Mouse (Mus musculus) R1 (cell line): ENCODE measurements at regions not wholly inside any gene's neighbourhood (a gene's known extent, or its start where the extent isn't known, plus 50 kb on each side); places are given as distances from the start of the nearest gene placed in this dataset.

Experiments used
- DNase-seq: peaks from one replicate; pipeline ENCODE4 v3.0.0-alpha.2; 2018; ENCODE audit warnings: low read depth, low spot score

- no peak for DNase-seq
These were observed 60.9 kb upstream of the Foxa2 start for GRCm38 (mm10) chr2:148107607-148108115.

DNA sequence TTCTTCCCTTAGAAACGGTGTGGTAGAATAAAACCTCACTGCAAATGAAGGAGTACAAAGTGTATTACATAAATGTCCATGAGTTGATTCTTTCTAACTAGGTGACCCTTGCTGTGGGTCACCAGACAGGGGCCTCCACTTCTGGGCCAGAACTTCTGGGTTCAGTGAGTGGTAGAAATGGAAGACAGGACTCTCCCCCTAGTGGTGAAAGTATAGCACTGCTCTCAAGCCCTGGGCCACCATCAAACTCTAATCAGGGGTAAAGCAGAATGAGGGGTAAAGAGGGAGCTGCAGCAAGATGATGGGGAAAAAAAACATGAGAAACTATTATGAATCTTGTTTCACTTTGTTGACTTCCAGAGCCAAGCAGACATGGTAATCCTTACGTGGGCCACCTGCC lies 63.4 kb upstream of the Foxa2 start:
- peak; percentile 25 for DNase-seq

- peak; percentile 41 for DNase-seq
These were observed 65.1 kb upstream of the Foxa2 start for GRCm38 (mm10) chr2:148111889-148112288.

DNA sequence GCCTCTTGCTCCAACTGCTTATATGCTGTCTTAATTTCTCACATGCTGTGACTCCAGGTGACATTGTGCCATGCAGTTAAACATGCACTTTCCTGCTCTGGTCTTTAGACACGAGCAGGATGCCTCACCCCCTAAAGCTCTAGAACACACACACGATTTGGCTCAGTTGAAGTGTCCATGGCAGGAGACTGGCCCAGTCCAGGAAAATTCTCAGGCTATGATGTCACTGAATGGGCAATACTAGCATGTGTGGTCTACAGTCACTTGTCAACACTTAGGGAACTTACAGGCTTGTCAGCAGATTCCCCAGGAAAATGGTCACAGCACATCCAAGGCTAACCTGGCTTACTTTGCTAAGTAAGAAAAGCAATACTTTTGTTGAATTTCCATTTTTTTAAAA lies 66.4 kb upstream of the Foxa2 start:
- DNase-seq = no peak

GRCm38 (mm10) chr2:148114600-148114999 lies 67.8 kb upstream of the Foxa2 start:
- peak; percentile 59 for DNase-seq

- no peak for DNase-seq
These were observed 69.4 kb upstream of the Foxa2 start for GRCm38 (mm10) chr2:148116033-148116790.

GRCm38 (mm10) chr2:148117420-148117819 lies 70.7 kb upstream of the Foxa2 start:
- no peak for DNase-seq

DNA sequence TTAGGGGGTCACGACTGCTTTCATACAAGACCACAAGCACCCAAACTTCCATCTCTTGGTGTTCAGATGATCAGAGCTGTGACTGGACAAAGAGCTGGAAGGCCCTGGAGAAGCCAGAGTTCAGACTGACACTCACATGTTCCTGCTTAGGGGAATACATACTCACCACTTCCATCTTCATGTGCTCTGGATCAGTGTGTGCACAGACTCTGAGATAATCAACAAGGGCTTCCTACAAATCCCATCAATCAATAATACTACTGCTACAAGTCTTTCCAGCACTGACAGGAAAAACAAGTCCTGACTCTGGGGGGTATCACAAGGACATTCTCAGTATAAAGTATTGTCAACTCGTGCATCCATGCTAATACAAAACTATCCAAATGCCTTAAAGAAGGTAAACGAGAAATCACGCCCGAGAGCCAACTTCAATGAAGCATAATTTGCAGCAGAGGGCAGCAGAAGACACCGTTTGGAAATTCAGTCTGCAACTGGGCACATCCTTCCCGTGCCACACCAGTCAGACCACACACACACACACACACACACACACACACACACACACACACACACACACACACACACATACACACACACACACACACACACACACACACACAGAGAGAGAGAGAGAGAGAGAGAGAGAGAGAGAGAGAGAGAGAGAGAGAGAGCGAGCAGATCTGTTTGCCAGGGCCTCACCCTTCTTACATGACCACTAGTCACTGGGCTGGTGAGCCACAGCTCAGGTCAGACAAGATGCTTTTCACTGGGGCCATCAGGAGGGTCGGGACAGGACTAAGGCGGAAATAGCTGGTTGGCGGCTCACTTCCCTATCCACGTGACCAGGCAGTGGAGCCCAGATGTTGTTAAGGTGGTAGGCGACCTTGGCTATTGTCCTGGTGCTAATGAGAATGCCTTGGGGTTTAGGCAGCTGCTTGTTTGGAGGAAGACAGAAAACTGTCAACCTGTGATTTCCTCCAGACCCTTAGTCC lies 75.4 kb upstream of the Foxa2 start:
- DNase-seq = peak; percentile 36

GRCm38 (mm10) chr2:148123780-148124179 lies 77.0 kb upstream of the Foxa2 start:
- DNase-seq = no peak

DNA sequence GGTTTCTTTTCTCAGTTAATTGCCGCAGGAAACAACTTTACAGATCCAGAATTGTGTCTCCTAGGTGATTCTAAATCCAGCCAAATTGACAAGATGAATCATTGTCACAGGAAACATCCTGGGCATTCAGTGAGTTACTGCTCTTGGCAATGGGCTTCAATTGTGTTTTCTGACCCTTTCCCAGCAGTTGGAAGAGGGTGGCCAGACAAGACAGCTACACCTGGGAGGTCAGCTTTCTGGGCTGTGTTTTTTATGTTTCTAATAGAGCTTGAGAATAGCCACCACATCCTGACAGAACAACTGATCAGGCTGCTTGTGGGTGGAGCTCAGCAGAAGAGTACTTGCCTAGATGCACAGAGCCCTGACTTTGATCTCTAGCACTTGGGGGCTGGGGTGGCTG lies 87.0 kb upstream of the Foxa2 start:
- no peak for DNase-seq

- no peak for DNase-seq
These were observed 95.2 kb upstream of the Foxa2 start for GRCm38 (mm10) chr2:148141936-148142335.

GRCm38 (mm10) chr2:148144816-148145215 lies 98.0 kb upstream of the Foxa2 start:
- DNase-seq = no peak

DNA sequence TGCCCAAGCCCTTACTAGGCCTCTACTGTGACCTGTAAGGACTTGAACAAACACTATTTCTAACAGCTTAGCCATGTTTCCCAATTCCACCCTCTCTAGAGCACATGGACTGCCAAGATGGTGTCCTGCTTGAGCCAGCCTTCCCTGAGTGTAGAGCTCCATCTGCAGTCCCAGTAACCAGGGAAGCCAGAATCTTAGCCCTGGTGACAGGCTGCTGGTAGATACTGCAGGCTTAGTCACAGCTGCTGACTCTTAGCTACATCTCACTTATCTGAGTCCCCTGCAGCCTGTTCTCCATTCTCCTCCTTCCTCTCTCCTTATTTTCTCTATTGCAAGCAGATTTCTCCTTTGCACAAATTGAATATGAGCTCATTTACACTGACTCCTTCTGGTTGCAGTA lies 101.5 kb upstream of the Foxa2 start:
- DNase-seq = no peak

GRCm38 (mm10) chr2:148149426-148149825 lies 102.7 kb upstream of the Foxa2 start:
- no peak for DNase-seq

DNA sequence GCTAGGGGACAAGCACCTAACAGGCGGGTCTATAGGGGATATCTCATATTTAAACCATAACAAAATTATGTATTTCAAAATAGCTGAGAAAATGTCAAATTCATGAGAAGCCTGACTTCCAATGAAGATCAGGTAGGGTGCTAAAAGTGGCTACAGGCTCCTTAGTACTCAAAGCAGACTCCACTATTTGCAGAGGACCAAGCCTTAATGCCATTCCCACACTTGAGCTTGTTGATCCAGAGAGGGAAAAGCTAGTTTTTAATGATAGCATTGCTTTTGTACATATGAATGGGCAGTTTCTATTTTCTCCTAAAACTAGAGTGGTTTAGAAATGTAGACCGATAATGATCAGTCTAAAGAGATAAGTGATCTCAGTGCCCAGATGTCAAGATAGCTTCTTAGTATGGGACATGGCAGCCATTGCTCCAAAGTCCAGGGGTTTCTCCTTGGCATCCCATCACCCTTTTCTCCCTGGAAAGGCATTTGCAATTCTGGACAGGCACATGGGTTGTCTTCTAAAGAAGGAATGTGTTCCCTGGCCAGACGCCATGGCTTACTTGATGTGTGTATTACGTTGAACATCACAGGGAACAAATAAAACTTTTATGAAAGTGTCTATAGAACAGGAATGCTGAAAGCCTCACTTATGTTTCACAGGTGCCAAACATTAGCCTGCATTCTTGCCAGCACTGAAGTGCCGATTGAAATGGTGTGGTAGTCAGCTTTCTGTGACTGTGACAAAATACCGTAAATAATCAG lies 106.9 kb upstream of the Foxa2 start:
- no peak for DNase-seq

- DNase-seq = no peak
These were observed 109.4 kb upstream of the Foxa2 start for GRCm38 (mm10) chr2:148156122-148156521.

DNA sequence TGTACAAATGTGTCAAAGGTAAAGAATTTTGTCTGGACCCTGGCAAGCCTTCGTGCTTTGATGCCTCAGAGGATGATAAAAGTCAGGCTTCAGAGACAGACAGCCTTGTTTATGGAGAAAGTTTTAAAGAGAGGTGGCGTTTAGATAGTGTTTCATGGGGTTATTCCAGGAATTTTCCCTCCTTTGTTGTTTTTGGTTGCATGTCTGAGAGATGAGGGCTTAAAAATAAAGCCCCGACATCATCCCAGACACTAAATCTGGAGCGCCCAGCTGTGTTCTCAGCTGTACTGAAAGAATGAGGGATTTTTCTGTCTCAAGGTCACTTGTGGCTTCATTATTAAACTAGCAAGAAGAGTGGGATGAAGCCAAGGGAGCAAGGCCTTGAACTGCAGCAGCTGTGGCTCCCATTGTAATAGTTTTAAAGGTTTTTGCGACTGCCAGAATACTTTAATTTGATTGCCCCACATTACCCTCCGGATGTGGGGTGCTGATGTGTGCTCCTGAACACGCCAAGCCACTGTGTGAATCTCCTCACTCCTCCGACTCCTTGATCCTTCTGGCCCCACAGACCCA lies 112.3 kb upstream of the Foxa2 start:
- peak; percentile 2 for DNase-seq

- no peak for DNase-seq
These were observed 114.2 kb upstream of the Foxa2 start for GRCm38 (mm10) chr2:148160997-148161396.

DNA sequence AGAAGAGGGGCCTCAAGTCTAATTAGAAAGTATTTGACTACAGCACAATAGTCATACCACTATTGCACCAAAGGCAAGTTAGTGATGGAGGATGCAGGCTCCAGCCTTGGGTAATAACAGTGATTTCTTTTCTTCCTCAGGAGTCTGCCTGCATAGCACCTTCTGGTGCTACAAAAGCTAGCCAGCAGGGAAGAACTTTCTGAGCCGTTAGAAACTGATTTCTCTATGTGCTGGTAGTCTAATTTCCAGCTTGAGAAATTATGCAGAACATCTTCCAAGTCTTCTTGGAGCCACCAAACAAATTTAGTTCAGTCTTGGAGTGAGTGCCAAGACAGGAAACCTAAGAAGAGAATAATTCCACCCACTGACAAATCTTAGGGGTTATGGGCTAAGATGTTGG lies 115.2 kb upstream of the Foxa2 start:
- no peak for DNase-seq

DNA sequence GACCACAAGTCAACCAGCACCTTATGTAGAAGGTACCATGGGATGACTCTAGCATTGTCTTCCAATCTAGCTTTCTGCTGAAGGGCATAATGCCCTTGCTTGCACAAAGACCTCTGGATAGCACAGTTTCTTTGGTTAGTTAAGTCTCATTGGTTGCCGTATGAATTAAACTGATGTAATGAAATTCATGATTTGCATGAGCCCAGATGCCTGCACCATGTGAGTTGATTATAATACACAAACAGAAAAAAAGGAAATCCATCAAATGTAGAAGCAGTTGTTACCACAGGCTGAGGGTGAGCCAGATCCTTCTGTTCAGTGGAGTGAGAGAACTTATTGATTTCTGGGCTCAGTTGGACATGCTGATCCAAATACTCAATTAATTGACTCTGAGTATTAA lies 115.8 kb upstream of the Foxa2 start:
- DNase-seq = no peak

DNA sequence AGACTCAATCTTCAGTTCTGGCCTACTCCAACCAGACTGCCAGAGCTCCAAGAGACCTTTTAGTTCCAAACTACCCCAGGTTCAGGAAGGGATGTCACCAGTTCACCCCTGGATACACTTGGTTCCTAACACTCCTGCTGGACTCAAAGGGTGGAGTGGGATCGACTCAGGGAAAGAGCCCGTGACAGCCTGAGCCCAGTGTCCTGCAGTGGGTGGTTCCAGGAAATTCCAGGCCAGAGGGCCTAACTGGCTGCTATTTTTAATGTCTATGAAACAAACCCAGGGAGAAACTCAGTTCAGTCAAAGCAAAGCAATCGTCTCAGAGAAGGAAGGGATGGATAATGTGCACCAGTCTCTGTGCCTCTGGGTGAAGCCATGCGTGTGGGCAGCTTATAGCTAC lies 124.3 kb upstream of the Foxa2 start:
- no peak for DNase-seq
